Comparison of ENCODE assay signal across 14 mouse cellular contexts in genomic region chr8:105266775-105267174, GRCm38 (mm10). TPM values are rescaled to one million over a fixed set of nuclear protein-coding genes. Genes with fewer than 3 reads are reported as not detected.
A peak's percentile ranks its signal among the peaks of the same experiment; 100 is the strongest.
DNase-seq lines count a peak whose midpoint lies in the region; ATAC-seq and TF ChIP-seq lines count a peak whose summit lies in the region.
"Had no signal": no experiment of that assay in that cellular context is flagged by ENCODE, and none has a peak within 500 bp of the region (broad histone marks: within the 10 kb centered on the region; RNA-seq: fewer than 3 reads in every experiment).

No protein-coding gene starts in this region.

- H3K27me3 ChIP-seq in intestine, embryonic 14.5 days (replicated peaks; ENCODE audit: control insufficient read depth, insufficient read depth, low read length) = peaks cover 74% of the 10 kb centered on the region
- peaks cover 49% of the 10 kb centered on the region for H3K27me3 ChIP-seq in intestine, embryonic 15.5 days (replicated peaks)
- peaks cover 40% of the 10 kb centered on the region for H3K27me3 ChIP-seq in intestine, postnatal 0 days (replicated peaks; ENCODE audit: control insufficient read depth, insufficient read depth, low read length)

- H3K9me3 ChIP-seq in intestine, embryonic 14.5 days (ENCODE audit: control insufficient read depth, low read length) = no peaks in the 10 kb centered on the region
- H3K9me3 ChIP-seq in intestine, embryonic 15.5 days = no peaks in the 10 kb centered on the region
- H3K9me3 ChIP-seq in intestine, postnatal 0 days (ENCODE audit: control insufficient read depth) = no peaks in the 10 kb centered on the region
- H3K9me3 ChIP-seq: kidney, embryonic 15.5 days; neural tube, embryonic 13.5 days had no signal

- peak; percentile 50 for DNase-seq in intestine, embryonic 14.5 days (ENCODE audit: low spot score)
- DNase-seq in thymus, postnatal 14 days = peak; percentile 46
- no peak for DNase-seq in kidney, postnatal 36 days
- no peak for DNase-seq in adrenal gland, adult 18-20 months (ENCODE audit: low spot score in 2 of 2)
- DNase-seq: liver had no signal

- no peak for ATAC-seq in intestine, embryonic 14.5 days (replicated peaks; ENCODE audit: low FRiP score, low TSS enrichment, low read depth)
- no peak for ATAC-seq in intestine, embryonic 15.5 days
- ATAC-seq in CD4-positive, CD25-positive, alpha-beta regulatory T cell, adult 4 months = peak; percentile 36
- peak; percentile 45 for ATAC-seq in inflammation-experienced regulatory T-cells, adult 6 months
- ATAC-seq in intestine, postnatal 0 days = no peak
- ATAC-seq: lung, postnatal 0 days had no signal

- H3K4me2 ChIP-seq in intestine, embryonic 14.5 days (ENCODE audit: low read length) = no peak overlapping the region
- H3K4me2 ChIP-seq in intestine, embryonic 15.5 days (replicated peaks) = no peak overlapping the region
- H3K4me2 ChIP-seq in intestine, postnatal 0 days (replicated peaks; ENCODE audit: low read depth) = no peak overlapping the region
- H3K4me2 ChIP-seq: heart, embryonic 12.5 days; kidney, embryonic 15.5 days; midbrain, embryonic 12.5 days; neural tube, embryonic 13.5 days had no signal

- H3K36me3 ChIP-seq in intestine, embryonic 14.5 days (ENCODE audit: control insufficient read depth, insufficient read depth, low read length) = no peaks in the 10 kb centered on the region
- no peaks in the 10 kb centered on the region for H3K36me3 ChIP-seq in intestine, embryonic 15.5 days
- H3K36me3 ChIP-seq in intestine, postnatal 0 days (ENCODE audit: control insufficient read depth, insufficient read depth) = peaks cover 10% of the 10 kb centered on the region; the same call in 1 of the 2 replicates
- H3K36me3 ChIP-seq: heart, embryonic 12.5 days; kidney, embryonic 15.5 days; midbrain, embryonic 12.5 days; neural tube, embryonic 13.5 days had no signal

- no peak for TF ChIP-seq CTCF in intestine, postnatal 0 days (IDR thresholded peaks at IDR 0.05; ENCODE audit: low read depth)

- H3K4me3 ChIP-seq in intestine, embryonic 14.5 days (ENCODE audit: low read depth, low read length) = no peak overlapping the region
- H3K4me3 ChIP-seq in intestine, embryonic 15.5 days (replicated peaks) = no peak overlapping the region
- no peak overlapping the region for H3K4me3 ChIP-seq in intestine, postnatal 0 days (ENCODE audit: low read depth, low read length)
- H3K4me3 ChIP-seq: heart, embryonic 12.5 days; kidney, embryonic 15.5 days; midbrain, embryonic 12.5 days; neural tube, embryonic 13.5 days had no signal

- peaks cover 30% of the 10 kb centered on the region for H3K4me1 ChIP-seq in intestine, embryonic 14.5 days (replicated peaks; ENCODE audit: control insufficient read depth, insufficient read depth, low read length)
- peaks cover 36% of the 10 kb centered on the region for H3K4me1 ChIP-seq in intestine, embryonic 15.5 days (replicated peaks)
- peaks cover 28% of the 10 kb centered on the region for H3K4me1 ChIP-seq in intestine, postnatal 0 days (replicated peaks; ENCODE audit: control insufficient read depth, insufficient read depth, low read length)

- 24% methylated on average over 13 of the region's 13 CpGs for WGBS in intestine, embryonic 14.5 days
- WGBS in intestine, embryonic 15.5 days = 42% methylated on average over 13 of the region's 13 CpGs
- 64% methylated on average over 13 of the region's 13 CpGs for WGBS in intestine, postnatal 0 days

- no peak overlapping the region for H3K27ac ChIP-seq in intestine, embryonic 14.5 days (ENCODE audit: low read depth)
- no peak overlapping the region for H3K27ac ChIP-seq in intestine, embryonic 15.5 days
- no peak overlapping the region for H3K27ac ChIP-seq in intestine, postnatal 0 days (ENCODE audit: low read depth, low read length)
- H3K27ac ChIP-seq: kidney, embryonic 15.5 days; midbrain, embryonic 12.5 days; neural tube, embryonic 13.5 days had no signal

- H3K9ac ChIP-seq in intestine, embryonic 14.5 days (ENCODE audit: low read length) = no peak overlapping the region
- H3K9ac ChIP-seq in intestine, embryonic 15.5 days = no peak overlapping the region
- no peak overlapping the region for H3K9ac ChIP-seq in intestine, postnatal 0 days (ENCODE audit: low read depth, low read length)
- H3K9ac ChIP-seq: heart, embryonic 12.5 days; kidney, embryonic 15.5 days; midbrain, embryonic 12.5 days; neural tube, embryonic 13.5 days had no signal

RNA-seq across cellular contexts. Expression of gene Fbxl8, which starts 2.3 kb away (rescaled TPM):
- 4.5 and 4.9 TPM in 2 replicates for polyA plus RNA-seq in intestine, embryonic 14.5 days (2014; fragmentation: Nextera tagmentation; extraction: Ambion mirVana)
- 4.4 and 5.0 TPM in 2 replicates for polyA plus RNA-seq in intestine, embryonic 15.5 days (2015; fragmentation: Nextera tagmentation; extraction: Ambion mirVana)
- 10 to 100 TPM; 16.5 to 27.6 TPM for polyA plus RNA-seq in CD4-positive, CD25-positive, alpha-beta regulatory T cell, adult 4 months (2017; shearing (Covaris generic))
- 10 to 100 TPM; 18.5 to 24.7 (median 18.5) TPM for polyA plus RNA-seq in inflammation-experienced regulatory T-cells, adult 6 months (2017; shearing (Covaris generic))
- total RNA-seq in adrenal gland, adult 18-20 months (2021) = 1 to 10 TPM; 3.7 to 4.3 TPM
- 6.0 and 6.2 TPM in 2 replicates for polyA plus RNA-seq in intestine, postnatal 0 days (2015; fragmentation: Nextera tagmentation; extraction: Ambion mirVana)

RNA-seq across cellular contexts. Expression of gene Tradd, which starts 2.4 kb away (rescaled TPM):
- polyA plus RNA-seq in intestine, embryonic 14.5 days (2014; fragmentation: Nextera tagmentation; extraction: Ambion mirVana) = 26.2 and 26.8 TPM in 2 replicates
- polyA plus RNA-seq in intestine, embryonic 15.5 days (2015; fragmentation: Nextera tagmentation; extraction: Ambion mirVana) = 36.7 and 39.2 TPM in 2 replicates
- polyA plus RNA-seq in CD4-positive, CD25-positive, alpha-beta regulatory T cell, adult 4 months (2017; shearing (Covaris generic)) = 10 to 100 TPM; 58.1 to 76.0 TPM
- polyA plus RNA-seq in inflammation-experienced regulatory T-cells, adult 6 months (2017; shearing (Covaris generic)) = 10 to 100 TPM; 54.1 to 78.8 (median 58.2) TPM
- 10 to 100 TPM; 13.1 to 15.5 TPM for total RNA-seq in adrenal gland, adult 18-20 months (2021)
- 50.6 TPM in 2 replicates for polyA plus RNA-seq in intestine, postnatal 0 days (2015; fragmentation: Nextera tagmentation; extraction: Ambion mirVana)

RNA-seq across cellular contexts. Expression of gene Hsf4, which starts 2.8 kb away (rescaled TPM):
- polyA plus RNA-seq in intestine, embryonic 14.5 days (2014; fragmentation: Nextera tagmentation; extraction: Ambion mirVana) = 0.35 TPM in 1 of 2 replicates, not detected in the other
- polyA plus RNA-seq in intestine, embryonic 15.5 days (2015; fragmentation: Nextera tagmentation; extraction: Ambion mirVana) = 0.10 and 0.11 TPM in 2 replicates
- under 1 TPM; 0.26 to 0.39 TPM for polyA plus RNA-seq in CD4-positive, CD25-positive, alpha-beta regulatory T cell, adult 4 months (2017; shearing (Covaris generic))
- polyA plus RNA-seq in inflammation-experienced regulatory T-cells, adult 6 months (2017; shearing (Covaris generic)) = under 1 TPM in 1 of 3 experiments, not detected in 2; 0.34 TPM
- total RNA-seq in adrenal gland, adult 18-20 months (2021) = 1 to 10 TPM; 2.2 to 4.3 TPM
- 0.27 and 0.48 TPM in 2 replicates for polyA plus RNA-seq in intestine, postnatal 0 days (2015; fragmentation: Nextera tagmentation; extraction: Ambion mirVana)
- polyA plus RNA-seq: heart, embryonic 12.5 days had no signal

RNA-seq across cellular contexts. Expression of gene Nol3, which starts 9.2 kb away (rescaled TPM):
- 1.3 and 1.4 TPM in 2 replicates for polyA plus RNA-seq in intestine, embryonic 14.5 days (2014; fragmentation: Nextera tagmentation; extraction: Ambion mirVana)
- polyA plus RNA-seq in intestine, embryonic 15.5 days (2015; fragmentation: Nextera tagmentation; extraction: Ambion mirVana) = 1.0 and 1.2 TPM in 2 replicates
- under 1 TPM in 1 of 2 experiments, not detected in 1; 0.15 TPM for polyA plus RNA-seq in CD4-positive, CD25-positive, alpha-beta regulatory T cell, adult 4 months (2017; shearing (Covaris generic))
- polyA plus RNA-seq in inflammation-experienced regulatory T-cells, adult 6 months (2017; shearing (Covaris generic)) = under 1 TPM in 1 of 3 experiments, not detected in 2; 0.26 TPM
- 10 to 100 TPM in 1 of 2 experiments, 1 to 10 TPM in 1; 6.7 to 20.3 TPM for total RNA-seq in adrenal gland, adult 18-20 months (2021)
- polyA plus RNA-seq in intestine, postnatal 0 days (2015; fragmentation: Nextera tagmentation; extraction: Ambion mirVana) = 0.76 and 0.90 TPM in 2 replicates

RNA-seq across cellular contexts. Expression of gene B3gnt9, which starts 11.8 kb away (rescaled TPM):
- 19.1 and 20.3 TPM in 2 replicates for polyA plus RNA-seq in intestine, embryonic 14.5 days (2014; fragmentation: Nextera tagmentation; extraction: Ambion mirVana)
- polyA plus RNA-seq in intestine, embryonic 15.5 days (2015; fragmentation: Nextera tagmentation; extraction: Ambion mirVana) = 18.8 and 19.5 TPM in 2 replicates
- under 1 TPM; 0.33 to 0.47 TPM for polyA plus RNA-seq in CD4-positive, CD25-positive, alpha-beta regulatory T cell, adult 4 months (2017; shearing (Covaris generic))
- polyA plus RNA-seq in inflammation-experienced regulatory T-cells, adult 6 months (2017; shearing (Covaris generic)) = under 1 TPM; 0.51 to 0.97 (median 0.87) TPM
- 1 to 10 TPM; 2.7 to 3.2 TPM for total RNA-seq in adrenal gland, adult 18-20 months (2021)
- polyA plus RNA-seq in intestine, postnatal 0 days (2015; fragmentation: Nextera tagmentation; extraction: Ambion mirVana) = 7.1 and 8.1 TPM in 2 replicates

Comparison
In these comparisons a context has a peak if more than half of its experiments do, and no peak if none do; other contexts are left out.
1. ATAC-seq: peak in CD4-positive, CD25-positive, alpha-beta regulatory T cell, adult 4 months (single experiment) and inflammation-experienced regulatory T-cells, adult 6 months (single experiment); none in intestine, embryonic 14.5 days (single experiment), intestine, embryonic 15.5 days (single experiment) and intestine, postnatal 0 days (single experiment).
2. DNase-seq: peak in intestine, embryonic 14.5 days (single experiment) and thymus, postnatal 14 days (single experiment); none in kidney, postnatal 36 days (0 of 2) and adrenal gland, adult 18-20 months (0 of 2).